Mouse (Mus musculus) heart, postnatal 10 days (tissue): ENCODE data around the gene Naa20. TPM values are rescaled to one million over a fixed set of nuclear protein-coding genes. Genes with fewer than 3 reads are reported as not detected.
"Not testable (repeated sequence)": the region's sequence is repeated elsewhere in the genome, so short reads cannot be mapped to it uniquely, and the experiment has no call there.

Experiments
- DNase-seq, 2 experiments: peaks; one replicate each; pipeline ENCODE4 v3.0.0; 2021
- intact Hi-C: fragments of 180-260 bp; cut with DNase I; formaldehyde crosslinking; loops from one replicate; pipeline ENCODE4 v1.15.1; 2025
- total RNA-seq, 2 experiments: library from RNA; stranded (reverse); gene quantifications; 2 replicates each; pipeline ENCODE4 v1.2.3; 2021

The Naa20 gene
- total RNA-seq, 2 experiments from 2014 or later = 109 to 110 TPM

- intact Hi-C loops = loop anchor here (2.0 kb wide), 1 partner anchor 51 kb away; no protein-coding TSS in a partner anchor
- peak in 1 of 2 experiments; percentile 42 for DNase-seq
Observed at GRCm38 (mm10) chr2:145884036-145884912, 17.6 kb upstream of the Naa20 start.

DNA sequence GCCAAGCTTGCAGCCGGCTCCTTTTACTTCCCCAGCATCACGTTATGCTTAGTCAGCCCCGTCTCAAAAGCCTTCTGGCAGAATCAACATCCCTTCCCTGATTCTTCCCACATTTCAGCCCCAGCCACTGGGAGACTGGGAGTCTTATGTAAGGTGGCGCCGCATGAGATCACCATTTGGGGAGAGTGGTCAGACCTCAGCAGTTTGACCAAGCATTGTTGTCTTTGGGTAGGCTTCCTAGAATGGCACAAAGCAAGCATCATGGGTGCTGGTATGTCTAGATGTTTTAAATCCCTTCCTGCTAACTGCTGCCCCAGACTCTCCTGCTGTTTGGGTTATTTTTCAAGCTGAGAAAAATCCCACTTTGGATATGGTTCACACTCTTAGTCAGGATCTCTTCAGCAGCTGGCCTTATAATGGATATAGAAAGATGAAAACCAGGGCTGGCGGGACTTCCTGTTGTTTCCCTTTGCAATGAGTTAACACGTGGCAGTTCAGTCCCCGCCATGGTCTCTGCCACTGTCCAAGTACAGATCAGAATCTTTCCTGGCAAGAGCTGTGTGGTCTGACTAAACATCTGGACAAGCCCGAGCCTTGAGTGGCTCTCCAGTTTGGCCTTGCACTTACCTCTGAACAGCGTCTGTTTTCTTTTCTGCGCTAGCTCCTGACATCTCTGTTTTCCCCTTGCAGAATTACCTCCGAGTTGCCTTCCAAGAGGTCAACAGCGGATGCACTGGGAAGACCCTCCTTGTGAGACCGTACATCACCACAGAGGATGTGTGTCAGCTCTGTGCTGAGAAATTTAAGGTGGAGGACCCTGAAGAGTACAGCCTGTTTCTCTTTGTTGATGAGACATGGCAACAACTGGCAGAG, 16.8 kb upstream of the Naa20 start:
- peak; percentile 65 to 71 for DNase-seq
- intact Hi-C loops = loop anchor here (2.0 kb wide), 1 partner anchor 52 kb away; no protein-coding TSS in a partner anchor

GRCm38 (mm10) chr2:145887937-145888765, 13.7 kb upstream of the Naa20 start:
- DNase-seq = peak; percentile 84
- intact Hi-C loops = no loop called here

GRCm38 (mm10) chr2:145888766-145889480, 13.0 kb upstream of the Naa20 start:
- no peak for DNase-seq
- intact Hi-C loops = no loop called here

GRCm38 (mm10) chr2:145890571-145890970, 11.3 kb upstream of the Naa20 start:
- DNase-seq = no peak
- intact Hi-C loops = no loop called here

DNA sequence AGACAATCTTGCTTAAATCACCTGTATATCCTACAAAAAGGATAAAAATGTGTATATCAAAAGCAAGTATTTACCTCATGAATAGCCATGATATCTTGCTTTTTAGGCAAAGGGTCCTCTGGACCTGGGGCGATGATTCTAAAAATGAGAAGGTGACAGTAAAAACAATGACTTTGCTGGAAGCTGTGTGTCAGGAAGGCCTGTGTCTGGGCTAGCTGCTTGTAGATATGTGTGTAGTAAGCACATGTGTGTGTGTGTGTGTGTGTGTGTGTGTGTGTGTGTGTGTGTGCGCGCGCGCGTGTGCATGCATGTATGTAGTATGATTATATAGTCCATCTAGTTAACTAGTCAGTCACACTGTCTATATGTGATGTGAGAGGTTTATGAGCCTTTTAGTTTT, 8.1 kb upstream of the Naa20 start:
- intact Hi-C loops = no loop called here
- no peak for DNase-seq

DNA sequence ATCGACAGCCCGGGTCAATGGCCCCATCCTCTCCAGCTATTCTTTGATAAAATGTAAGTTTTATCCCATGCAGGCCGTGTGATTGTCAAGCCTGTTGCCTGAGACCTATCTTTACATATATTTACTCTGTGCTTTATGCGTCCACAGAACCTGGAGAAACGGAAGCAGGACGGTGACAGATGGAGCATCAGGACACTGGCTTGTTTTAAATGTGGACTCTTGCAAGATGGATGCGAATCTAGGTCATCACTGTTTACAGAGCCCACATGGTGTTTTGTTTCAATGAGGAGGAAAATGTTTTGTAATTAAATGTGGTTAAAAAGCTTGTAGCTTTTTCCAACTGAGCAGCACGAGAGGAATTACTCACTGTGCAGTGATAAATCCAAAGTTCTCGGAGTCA, 3.8 kb upstream of the Naa20 start:
- no peak for DNase-seq
- intact Hi-C loops = no loop called here

DNA sequence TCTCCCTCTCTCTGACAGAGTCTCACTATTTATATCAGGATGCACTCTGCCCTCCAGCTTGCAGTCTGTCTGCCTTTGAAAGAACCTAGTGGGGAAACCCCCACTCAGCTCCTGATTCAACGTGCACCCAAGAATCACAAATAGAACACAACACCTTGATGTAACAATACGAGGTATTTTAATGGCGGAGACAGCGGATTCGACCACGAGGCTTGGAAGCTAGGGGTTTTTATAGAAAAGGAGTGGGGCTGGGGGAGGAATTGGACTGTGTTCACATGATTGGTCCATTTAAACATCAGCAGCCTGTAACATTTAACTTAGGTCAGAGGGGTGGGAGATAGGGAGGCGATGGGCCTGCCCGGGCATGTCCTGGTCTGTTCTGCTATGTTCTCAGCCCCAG, 1.6 kb upstream of the Naa20 start:
- DNase-seq = not testable (repeated sequence)
- intact Hi-C loops = loop anchor here (5.0 kb wide), 1 partner anchor 203 kb away; no protein-coding TSS in a partner anchor

GRCm38 (mm10) chr2:145903061-145903901, 1.4 kb downstream of the Naa20 start:
- intact Hi-C loops = loop anchor here (5.0 kb wide), 1 partner anchor 206 kb away; no protein-coding TSS in a partner anchor
- peak; percentile 94 to 95 for DNase-seq

DNA sequence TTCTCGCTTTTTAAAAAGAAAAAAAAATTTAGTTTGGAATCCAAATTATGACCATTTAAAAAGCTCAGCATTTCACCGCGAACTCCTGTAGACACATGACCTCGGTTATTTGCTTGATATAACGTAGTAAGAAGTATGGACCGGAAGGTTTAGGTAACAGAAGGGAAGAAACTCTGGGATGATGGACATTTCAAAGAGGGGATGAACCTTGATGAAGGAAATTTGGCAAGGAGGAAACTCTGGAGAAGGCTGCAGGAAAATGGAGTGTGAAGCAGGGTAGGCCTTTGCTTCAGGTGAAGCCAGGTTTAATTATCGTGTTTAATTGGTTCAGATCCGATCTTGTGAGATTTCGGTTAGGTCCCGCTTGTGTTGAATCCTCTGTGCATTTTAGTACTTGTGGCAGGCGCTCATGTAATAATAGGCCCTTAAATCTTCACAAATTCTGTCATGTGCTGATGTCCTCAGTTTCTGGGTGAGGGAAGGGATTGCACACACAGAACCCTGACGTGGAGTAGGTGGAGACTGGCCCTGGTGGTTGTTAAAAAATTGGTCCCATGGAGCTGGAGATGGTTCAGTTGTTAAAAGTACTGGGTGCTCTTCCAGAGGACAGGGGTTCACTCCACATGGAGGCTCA, 2.2 kb downstream of the Naa20 start:
- intact Hi-C loops = loop anchor here (5.0 kb wide), 1 partner anchor 207 kb away; no protein-coding TSS in a partner anchor
- DNase-seq = no peak

DNA sequence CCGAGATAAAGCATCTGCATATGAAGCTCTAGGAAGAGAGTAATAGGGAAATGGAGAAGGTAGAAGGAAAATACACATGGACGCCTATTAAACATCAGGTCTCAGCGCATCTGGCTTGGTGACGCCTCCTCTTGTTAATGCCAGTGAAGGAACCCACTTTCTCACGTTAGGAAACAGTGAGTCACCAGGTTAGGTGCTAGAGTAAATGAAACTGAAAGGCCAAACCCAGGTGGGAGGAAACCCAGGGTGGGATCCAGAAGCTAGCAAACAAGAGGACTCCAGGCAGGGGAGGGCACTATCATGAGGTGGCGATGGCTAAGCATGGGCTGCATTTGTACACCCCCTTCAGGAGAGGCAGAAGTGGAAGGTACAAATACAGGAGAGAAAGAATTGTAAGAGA, 3.3 kb downstream of the Naa20 start:
- intact Hi-C loops = no loop called here
- no peak for DNase-seq

GRCm38 (mm10) chr2:145905884-145906283, 4.0 kb downstream of the Naa20 start:
- intact Hi-C loops, DNase-seq: not testable (repeated sequence)

GRCm38 (mm10) chr2:145920941-145921650, 19.2 kb downstream of the Naa20 start:
- no peak for DNase-seq
- intact Hi-C loops = no loop called here

DNA sequence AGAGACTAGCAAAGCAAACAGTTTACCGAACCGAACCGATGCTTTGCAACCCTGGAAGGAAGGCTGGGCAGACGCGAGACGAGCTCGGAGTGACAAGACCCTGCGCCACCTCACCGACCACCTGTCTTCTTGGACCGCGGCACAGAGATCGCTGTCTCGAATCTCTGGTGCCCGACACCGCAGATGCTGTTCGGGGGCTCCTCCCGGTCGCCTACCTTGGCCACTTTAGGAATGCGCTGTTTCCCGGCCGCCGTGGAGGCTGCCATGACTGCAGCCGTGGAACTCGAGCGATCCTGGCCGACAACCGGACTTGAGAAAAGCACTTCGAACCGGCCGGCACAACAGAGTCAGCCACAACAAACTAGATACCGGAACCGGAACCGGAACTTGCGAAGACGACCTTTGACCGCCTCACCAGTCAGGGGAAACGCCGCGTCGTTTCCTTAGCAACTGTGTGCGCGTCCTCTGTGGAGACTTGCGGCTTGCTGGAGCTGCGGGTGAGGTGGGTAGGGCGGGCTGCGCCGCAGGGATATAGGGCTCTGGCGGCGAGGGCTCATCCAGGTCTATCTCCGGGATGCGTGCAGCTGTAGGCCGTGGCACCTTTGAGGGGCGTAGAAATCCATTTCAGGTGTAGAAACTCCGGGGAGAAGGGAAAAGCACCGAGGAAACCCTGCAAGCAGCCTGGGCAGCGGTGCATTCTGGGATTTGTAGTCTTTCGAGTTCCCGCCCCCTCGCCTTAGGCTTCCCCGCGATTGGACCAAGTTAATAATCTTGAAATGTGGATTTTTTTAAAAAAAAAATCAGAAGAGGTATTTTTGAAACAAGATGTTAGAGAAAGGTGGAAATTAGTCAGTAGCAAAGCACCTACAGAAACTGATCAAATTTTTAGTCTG, 32.7 kb downstream of the Naa20 start, which contains the start of the genes Cfap61 and Crnkl1:
Cfap61 (plus strand) TSS at position 446 of the 893 bp plus-strand sequence.
Crnkl1 (minus strand) TSS at position 676 of the 893 bp plus-strand sequence.
- peak; percentile 96 to 98 for DNase-seq
- intact Hi-C loops = no loop called here

GRCm38 (mm10) chr2:145936975-145937374, 35.1 kb downstream of the Naa20 start:
- DNase-seq = peak; percentile 59 to 70
- intact Hi-C loops = no loop called here

DNA sequence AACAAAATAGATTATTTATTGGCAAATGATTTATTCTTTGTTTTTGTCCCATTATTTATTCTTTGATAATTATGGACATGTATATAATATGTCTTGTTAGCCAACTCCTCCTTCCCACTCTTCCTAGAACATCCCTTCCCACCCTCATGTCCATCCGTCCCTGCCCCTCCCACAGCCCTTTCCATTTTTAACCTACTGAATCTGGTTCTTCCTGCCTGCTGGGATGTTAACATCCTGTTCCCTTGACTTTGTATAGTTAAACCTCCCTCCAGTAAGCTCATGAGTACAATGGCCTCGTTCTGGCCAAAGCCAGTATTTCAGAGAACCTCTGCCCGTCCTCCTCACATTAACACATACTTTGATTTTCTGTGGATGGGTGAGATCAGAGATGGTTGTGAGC, 39.5 kb downstream of the Naa20 start:
- no peak for DNase-seq
- intact Hi-C loops = no loop called here
